Mouse (Mus musculus) embryonic fibroblast, embryonic 13.5 days (primary cell): ENCODE measurements at regions not wholly inside any gene's neighbourhood (a gene's known extent, or its start where the extent isn't known, plus 50 kb on each side); places are given as distances from the start of the nearest gene placed in this dataset.

Experiments used
- CTCF ChIP-seq: IDR thresholded peaks from 2 replicates; pipeline ENCODE4 v1.5.1; 2011; ENCODE audit warnings: mild to moderate bottlenecking, control low read depth, low read length, moderate library complexity, borderline replicate concordance; ENCODE audit not compliant: insufficient read depth
- POLR2A ChIP-seq: IDR thresholded peaks from 2 replicates; pipeline ENCODE4 v1.6.1; 2011; ENCODE audit warnings: low read depth, mild to moderate bottlenecking, control low read depth, low read length, moderate library complexity

GRCm38 (mm10) chr13:101910687-101911086 is 142.7 kb upstream of the Pik3r1 start:
- TF ChIP-seq POLR2A (no peak), CTCF (no peak)
